Mouse (Mus musculus) kidney, postnatal 0 days (tissue): ENCODE measurements around the gene A3galt2. TPM values are rescaled to one million over a fixed set of nuclear protein-coding genes. Genes with fewer than 3 reads are reported as not detected.
A peak's percentile ranks its signal among the peaks of the same experiment; 100 is the strongest.

Experiments
- ATAC-seq: fragments of 200-750 bp; cut with Nextera tagmentation; replicated peaks from 2 replicates; pipeline ENCODE4 v1.8.0; 2017; ENCODE audit warnings: low read depth, moderate number of reproducible peaks, moderate TSS enrichment, moderate library complexity; ENCODE audit not compliant: low FRiP score
- DNase-seq: peaks from one replicate; pipeline ENCODE4 v3.0.0-alpha.2; 2016; ENCODE audit warnings: low spot score
- H3K27ac ChIP-seq: fragments of 300-500 bp; sonication (generic); 2 replicates; pipeline ENCODE4 v1.5.1; 2014; ENCODE audit warnings: mild to moderate bottlenecking
- H3K27me3 ChIP-seq: fragments of 300-500 bp; sonication (generic); 2 replicates; pipeline ENCODE4 v1.6.1; 2014; ENCODE audit warnings: low read length, mixed read lengths; ENCODE audit not compliant: insufficient read depth
- H3K36me3 ChIP-seq: fragments of 300-500 bp; sonication (generic); 2 replicates; pipeline ENCODE4 v1.6.1; 2014; ENCODE audit warnings: low read length, mixed read lengths; ENCODE audit not compliant: insufficient read depth
- H3K4me1 ChIP-seq: fragments of 300-500 bp; sonication (generic); replicated peaks from 2 replicates; pipeline ENCODE4 v1.6.1; 2014; ENCODE audit warnings: antibody characterized with exemption, low read length, mixed read lengths; ENCODE audit not compliant: insufficient read depth
- H3K4me2 ChIP-seq: fragments of 300-500 bp; sonication (generic); 2 replicates; pipeline ENCODE4 v1.6.1; 2014; ENCODE audit warnings: mild to moderate bottlenecking, low read length, moderate library complexity, mixed read lengths
- H3K4me3 ChIP-seq: fragments of 300-500 bp; sonication (generic); replicated peaks from 2 replicates; pipeline ENCODE4 v1.5.1; 2014; ENCODE audit warnings: low read depth, low read length
- H3K9ac ChIP-seq: fragments of 300-500 bp; sonication (generic); 2 replicates; pipeline ENCODE4 v1.6.1; 2014; ENCODE audit warnings: low read depth, low read length
- H3K9me3 ChIP-seq: fragments of 300-500 bp; sonication (generic); replicated peaks from 2 replicates; pipeline ENCODE4 v1.6.1; 2016; ENCODE audit warnings: low read length, inconsistent platforms, mixed read lengths
- CTCF ChIP-seq: IDR thresholded peaks from 2 replicates; pipeline ENCODE4 v1.5.1; 2016; ENCODE audit warnings: antibody characterized with exemption, low read depth, mild to moderate bottlenecking, moderate library complexity
- WGBS: fragments of 180-500 bp; shearing (Covaris S2); extraction: QIAGEN DNeasy Blood & Tissue Kit; methylation state at CpG from one replicate; pipeline ENCODE4 v1.1.7; 2014; 5-methylcytosine and 5-hydroxymethylcytosine counted together
- polyA plus RNA-seq: library from polyadenylated mRNA; unstranded; fragments of >200 nt; fragmentation: Nextera tagmentation; extraction: Ambion mirVana; gene quantifications from 2 replicates; pipeline ENCODE4 v1.2.1, GENCODE M21; 2015

A3galt2 gene
- polyA plus RNA-seq, 1 experiment from 2014 or later: 0.13 TPM

DNA sequence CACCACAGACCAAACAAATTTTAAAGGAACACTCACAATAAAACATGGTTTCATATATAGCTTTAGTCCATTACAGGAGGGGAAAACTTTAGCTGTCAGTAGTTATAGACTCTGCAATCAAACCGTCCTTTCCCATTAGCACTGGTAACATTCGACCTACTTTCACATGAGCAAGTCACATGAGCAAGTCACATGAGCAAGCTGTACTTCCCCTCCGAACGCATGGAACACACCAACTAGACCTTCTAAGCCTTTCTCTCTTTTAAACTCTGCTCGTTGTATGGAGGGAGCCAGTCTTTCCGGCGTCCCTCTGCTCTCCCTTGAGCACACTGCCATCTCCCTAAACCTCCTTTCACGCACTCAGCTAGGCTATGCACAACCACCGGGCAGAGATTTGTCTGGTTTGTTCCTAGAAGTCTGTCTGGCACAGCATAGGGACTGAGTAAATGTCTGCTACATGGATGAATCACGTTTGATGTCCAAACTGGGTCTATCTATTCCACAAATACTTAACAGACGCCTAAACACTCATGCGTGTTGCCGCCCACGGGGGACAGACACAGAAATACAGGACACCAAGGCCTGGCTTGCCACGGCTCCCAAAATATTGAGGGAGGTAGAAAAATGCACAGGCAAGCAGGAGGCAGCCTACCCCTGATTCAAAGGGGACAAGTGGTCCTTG lies 29.9 kb downstream of the A3galt2 start:
- peaks cover 37% of the 10 kb centered on the region for H3K36me3 ChIP-seq
- 90% methylated on average over 15 of the region's 15 CpGs for WGBS
- no peak for TF ChIP-seq CTCF

DNA sequence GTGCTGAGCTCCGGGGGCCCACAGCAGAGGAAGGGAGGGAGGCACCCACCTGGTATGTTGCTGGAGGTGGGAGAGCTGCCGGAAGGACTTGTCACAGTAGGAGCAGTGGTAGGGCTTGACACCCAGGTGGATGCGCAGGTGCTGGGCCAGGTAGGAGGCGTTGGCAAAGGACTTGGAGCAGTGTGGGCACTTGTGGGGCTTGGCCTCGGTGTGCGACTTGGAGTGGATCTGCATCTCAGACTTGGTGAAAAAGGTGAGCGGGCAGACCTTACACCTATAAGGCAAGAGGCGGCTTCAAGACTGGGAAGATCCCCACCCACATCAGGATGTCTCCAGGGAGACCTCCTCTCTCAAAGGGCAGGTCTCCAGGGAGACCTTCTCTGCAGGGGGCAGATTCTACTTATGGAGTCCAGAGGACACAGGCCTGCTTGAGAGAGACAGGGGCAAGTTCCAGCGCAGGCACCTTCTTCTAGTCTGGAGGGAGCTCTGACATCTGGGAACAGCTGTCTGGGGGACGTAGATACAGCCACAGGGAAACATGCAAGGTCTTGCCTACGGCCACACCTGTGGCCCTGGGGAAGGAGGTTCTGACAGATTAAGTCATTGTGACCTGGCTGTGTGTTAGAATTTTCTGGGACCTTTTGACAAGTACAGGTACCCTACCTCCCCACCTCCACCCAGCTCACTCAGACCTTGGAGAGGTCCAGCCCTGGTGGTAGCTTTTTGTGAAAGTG lies 30.9 kb downstream of the A3galt2 start:
- 90% methylated on average over 11 of the region's 11 CpGs for WGBS
- peaks cover 4% of the 10 kb centered on the region; the same call in 1 of the 2 replicates for H3K4me1 ChIP-seq
- no peak overlapping the region for H3K4me3 ChIP-seq
- H3K4me2 ChIP-seq: no peak overlapping the region
- H3K36me3 ChIP-seq: peaks cover 33% of the 10 kb centered on the region
- H3K27ac ChIP-seq: no peak overlapping the region
- no peaks in the 10 kb centered on the region for H3K27me3 ChIP-seq
- no peak for TF ChIP-seq CTCF
- H3K9ac ChIP-seq: no peak overlapping the region
- no peak for DNase-seq
- no peak for ATAC-seq
- no peaks in the 10 kb centered on the region for H3K9me3 ChIP-seq

More for the DNA sequence above, 29.9 kb downstream of the A3galt2 start:
- H3K4me2 ChIP-seq: no peak overlapping the region
- H3K9me3 ChIP-seq: no peaks in the 10 kb centered on the region
- no peak overlapping the region for H3K27ac ChIP-seq
- ATAC-seq (no peak), DNase-seq (no peak)
- H3K4me3 ChIP-seq: no peak overlapping the region
- no peak overlapping the region for H3K9ac ChIP-seq
- no peaks in the 10 kb centered on the region; the same call in 1 of the 2 replicates for H3K4me1 ChIP-seq
- no peaks in the 10 kb centered on the region for H3K27me3 ChIP-seq

GRCm38 (mm10) chr4:128787023-128787939 lies 32.1 kb downstream of the A3galt2 start:
- WGBS: 90% methylated on average over 24 of the region's 24 CpGs
- peaks cover 4% of the 10 kb centered on the region; the same call in 1 of the 2 replicates for H3K4me1 ChIP-seq
- H3K9ac ChIP-seq: no peak overlapping the region
- no peaks in the 10 kb centered on the region for H3K9me3 ChIP-seq
- H3K4me3 ChIP-seq: no peak overlapping the region
- no peak overlapping the region for H3K4me2 ChIP-seq
- no peak for TF ChIP-seq CTCF
- no peak for ATAC-seq
- H3K36me3 ChIP-seq: peaks cover 26% of the 10 kb centered on the region
- DNase-seq: no peak
- no peaks in the 10 kb centered on the region for H3K27me3 ChIP-seq
- no peak overlapping the region for H3K27ac ChIP-seq

- 90% methylated on average over 4 of the region's 4 CpGs for WGBS
- Histone ChIP-seq H3K36me3 (peaks cover 26% of the 10 kb centered on the region), H3K9me3 (no peaks in the 10 kb centered on the region), H3K9ac (no peak overlapping the region), H3K27me3 (no peaks in the 10 kb centered on the region), H3K4me1 (peaks cover 4% of the 10 kb centered on the region; the same call in 1 of the 2 replicates), H3K4me2 (no peak overlapping the region), H3K4me3 (no peak overlapping the region), H3K27ac (no peak overlapping the region)
- no peak for TF ChIP-seq CTCF
- ATAC-seq (no peak), DNase-seq (no peak)
Measured at GRCm38 (mm10) chr4:128788108-128788507, 32.9 kb downstream of the A3galt2 start.

- DNase-seq (no peak), ATAC-seq (peak; percentile 36)
- no peak for TF ChIP-seq CTCF
- Histone ChIP-seq H3K4me3 (no peak overlapping the region), H3K27ac (no peak overlapping the region), H3K9me3 (no peaks in the 10 kb centered on the region), H3K4me1 (peaks cover 4% of the 10 kb centered on the region; the same call in 1 of the 2 replicates), H3K9ac (no peak overlapping the region), H3K27me3 (no peaks in the 10 kb centered on the region), H3K4me2 (peak overlapping the region; percentile 37; the same call in 1 of the 2 replicates), H3K36me3 (peaks cover 27% of the 10 kb centered on the region)
- WGBS: 44% methylated on average over 18 of the region's 18 CpGs
Measured at GRCm38 (mm10) chr4:128789646-128790045, 34.5 kb downstream of the A3galt2 start.

DNA sequence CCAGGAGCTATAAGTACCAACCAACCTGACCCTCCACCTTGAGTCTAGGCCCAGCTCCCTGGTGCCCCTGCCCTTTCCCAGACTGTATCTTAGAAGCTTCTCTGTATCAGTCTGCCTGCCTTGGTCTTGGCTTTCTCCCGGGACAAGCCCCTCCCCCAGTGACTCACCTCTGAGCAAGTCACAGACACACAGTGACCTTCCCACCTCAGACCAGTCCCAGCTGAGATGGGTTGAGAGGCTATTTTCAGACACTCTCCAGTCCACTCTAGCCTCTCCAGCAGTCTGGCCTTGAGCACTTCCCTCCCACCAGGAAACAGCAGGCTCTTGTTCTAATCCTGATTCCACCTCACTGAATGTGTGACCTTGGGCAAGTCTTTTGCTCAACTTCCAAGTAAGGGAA lies 38.5 kb downstream of the A3galt2 start:
- Histone ChIP-seq H3K4me1 (peaks cover 23% of the 10 kb centered on the region), H3K27me3 (no peaks in the 10 kb centered on the region), H3K27ac (no peak overlapping the region), H3K4me2 (no peak overlapping the region), H3K36me3 (peaks cover 4% of the 10 kb centered on the region), H3K4me3 (no peak overlapping the region), H3K9ac (no peak overlapping the region), H3K9me3 (no peaks in the 10 kb centered on the region)
- no peak for ATAC-seq
- 16% methylated on average over 1 of the region's 1 CpGs for WGBS
- DNase-seq: no peak
- TF ChIP-seq CTCF: no peak
